Mouse (Mus musculus) stomach, postnatal 0 days (tissue): ENCODE results near the gene Cebpa. TPM values are rescaled to one million over a fixed set of nuclear protein-coding genes. Genes with fewer than 3 reads are reported as not detected.

Experiments
- ATAC-seq: fragments of 200-750 bp; cut with Nextera tagmentation; 2 replicates; pipeline ENCODE4 v1.8.0; 2017; ENCODE audit not compliant: low FRiP score, low TSS enrichment
- DNase-seq: peaks from one replicate; pipeline ENCODE4 v3.0.0-alpha.2; 2016; ENCODE audit warnings: low spot score
- H3K27ac ChIP-seq: fragments of 300-500 bp; sonication (generic); replicated peaks from 2 replicates; pipeline ENCODE4 v1.5.1; 2014; ENCODE audit warnings: mild to moderate bottlenecking, control low read depth
- H3K27me3 ChIP-seq: fragments of 300-500 bp; sonication (generic); 2 replicates; pipeline ENCODE4 v1.6.1; 2014; ENCODE audit warnings: low read length; ENCODE audit not compliant: control insufficient read depth, insufficient read depth
- H3K36me3 ChIP-seq: fragments of 300-500 bp; sonication (generic); 2 replicates; pipeline ENCODE4 v1.6.1; 2014; ENCODE audit warnings: low read length, mixed read lengths; ENCODE audit not compliant: control insufficient read depth, insufficient read depth
- H3K4me1 ChIP-seq: fragments of 300-500 bp; sonication (generic); replicated peaks from 2 replicates; pipeline ENCODE4 v1.6.1; 2014; ENCODE audit warnings: antibody characterized with exemption; ENCODE audit not compliant: control insufficient read depth, insufficient read depth
- H3K4me2 ChIP-seq: fragments of 300-500 bp; sonication (generic); replicated peaks from 2 replicates; pipeline ENCODE4 v1.6.1; 2014; ENCODE audit warnings: low read depth, mild to moderate bottlenecking, control low read depth, moderate library complexity
- H3K4me3 ChIP-seq: fragments of 300-500 bp; sonication (generic); 2 replicates; pipeline ENCODE4 v1.5.1; 2014; ENCODE audit warnings: low read depth, low read length, control low read depth
- H3K9ac ChIP-seq: fragments of 300-500 bp; sonication (generic); 2 replicates; pipeline ENCODE4 v1.6.1; 2014; ENCODE audit warnings: mild to moderate bottlenecking, low read length, control low read depth, mixed read lengths
- H3K9me3 ChIP-seq: fragments of 300-500 bp; sonication (generic); 2 replicates; pipeline ENCODE4 v1.6.1; 2016; ENCODE audit warnings: low read length; ENCODE audit not compliant: control insufficient read depth
- CTCF ChIP-seq: IDR thresholded peaks from 2 replicates; pipeline ENCODE4 v1.5.1; 2016; ENCODE audit warnings: antibody characterized with exemption, low read depth, mild to moderate bottlenecking, moderate library complexity
- EP300 ChIP-seq: optimal IDR thresholded peaks from 2 replicates; pipeline ENCODE3; 2016; ENCODE audit warnings: antibody characterized with exemption
- WGBS: fragments of 180-500 bp; shearing (Covaris S2); extraction: QIAGEN DNeasy Blood & Tissue Kit; methylation state at CpG from one replicate; pipeline ENCODE4 v1.1.7; 2014; 5-methylcytosine and 5-hydroxymethylcytosine counted together
- polyA plus RNA-seq: library from polyadenylated mRNA; unstranded; fragments of >200 nt; fragmentation: Nextera tagmentation; extraction: Ambion mirVana; gene quantifications from 2 replicates; pipeline ENCODE4 v1.2.1, GENCODE M21; 2015

The Cebpa gene
- polyA plus RNA-seq, 1 experiment from 2014 or later = 8.8 TPM

- H3K27me3 ChIP-seq = no peaks in the 10 kb centered on the region
- H3K4me3 ChIP-seq = no peak overlapping the region
- ATAC-seq (no peak), DNase-seq (no peak)
- H3K9ac ChIP-seq = no peak overlapping the region
- H3K4me2 ChIP-seq = no peak overlapping the region
- no peak overlapping the region for H3K27ac ChIP-seq
- whole genome bisulfite sequencing = 81% methylated on average over 1 of the region's 1 CpGs
- no peaks in the 10 kb centered on the region for H3K9me3 ChIP-seq
- TF ChIP-seq CTCF = no peak
- no peaks in the 10 kb centered on the region for H3K4me1 ChIP-seq
- no peaks in the 10 kb centered on the region for H3K36me3 ChIP-seq
These were observed 18.4 kb downstream of the Cebpa start for GRCm38 (mm10) chr7:35137524-35137923.

- Histone ChIP-seq H3K9me3 (no peaks in the 10 kb centered on the region), H3K9ac (no peak overlapping the region), H3K4me3 (no peak overlapping the region), H3K27ac (no peak overlapping the region), H3K36me3 (no peaks in the 10 kb centered on the region), H3K27me3 (no peaks in the 10 kb centered on the region), H3K4me2 (no peak overlapping the region), H3K4me1 (no peaks in the 10 kb centered on the region)
- ATAC-seq = no peak
- 44% methylated on average over 4 of the region's 4 CpGs for WGBS
- no peak for TF ChIP-seq EP300
- no peak for TF ChIP-seq CTCF
- DNase-seq = no peak
These were observed 19.4 kb downstream of the Cebpa start for GRCm38 (mm10) chr7:35138481-35138880.

GRCm38 (mm10) chr7:35139880-35140279, 20.8 kb downstream of the Cebpa start:
- Histone ChIP-seq H3K36me3 (no peaks in the 10 kb centered on the region), H3K4me2 (no peak overlapping the region), H3K27me3 (no peaks in the 10 kb centered on the region), H3K9ac (no peak overlapping the region), H3K4me3 (no peak overlapping the region), H3K27ac (no peak overlapping the region), H3K4me1 (no peaks in the 10 kb centered on the region; the same call in 1 of the 2 replicates), H3K9me3 (no peaks in the 10 kb centered on the region)
- no peak for DNase-seq
- WGBS = 85% methylated on average over 5 of the region's 5 CpGs
- TF ChIP-seq EP300 = no peak
- TF ChIP-seq CTCF = no peak
- ATAC-seq = no peak

GRCm38 (mm10) chr7:35141519-35141918, 22.4 kb downstream of the Cebpa start:
- 37% methylated on average over 5 of the region's 5 CpGs for WGBS
- Histone ChIP-seq H3K9me3 (no peaks in the 10 kb centered on the region), H3K36me3 (no peaks in the 10 kb centered on the region), H3K4me1 (no peaks in the 10 kb centered on the region; the same call in 1 of the 2 replicates), H3K4me3 (no peak overlapping the region), H3K9ac (no peak overlapping the region), H3K27me3 (no peaks in the 10 kb centered on the region), H3K27ac (no peak overlapping the region), H3K4me2 (no peak overlapping the region)
- ATAC-seq (no peak), DNase-seq (no peak)
- TF ChIP-seq EP300 (no peak), CTCF (no peak)

- no peak for ATAC-seq
- 70% methylated on average over 8 of the region's 8 CpGs for WGBS
- TF ChIP-seq CTCF (no peak), EP300 (no peak)
These were observed 23.4 kb downstream of the Cebpa start for GRCm38 (mm10) chr7:35142522-35142921.

DNA sequence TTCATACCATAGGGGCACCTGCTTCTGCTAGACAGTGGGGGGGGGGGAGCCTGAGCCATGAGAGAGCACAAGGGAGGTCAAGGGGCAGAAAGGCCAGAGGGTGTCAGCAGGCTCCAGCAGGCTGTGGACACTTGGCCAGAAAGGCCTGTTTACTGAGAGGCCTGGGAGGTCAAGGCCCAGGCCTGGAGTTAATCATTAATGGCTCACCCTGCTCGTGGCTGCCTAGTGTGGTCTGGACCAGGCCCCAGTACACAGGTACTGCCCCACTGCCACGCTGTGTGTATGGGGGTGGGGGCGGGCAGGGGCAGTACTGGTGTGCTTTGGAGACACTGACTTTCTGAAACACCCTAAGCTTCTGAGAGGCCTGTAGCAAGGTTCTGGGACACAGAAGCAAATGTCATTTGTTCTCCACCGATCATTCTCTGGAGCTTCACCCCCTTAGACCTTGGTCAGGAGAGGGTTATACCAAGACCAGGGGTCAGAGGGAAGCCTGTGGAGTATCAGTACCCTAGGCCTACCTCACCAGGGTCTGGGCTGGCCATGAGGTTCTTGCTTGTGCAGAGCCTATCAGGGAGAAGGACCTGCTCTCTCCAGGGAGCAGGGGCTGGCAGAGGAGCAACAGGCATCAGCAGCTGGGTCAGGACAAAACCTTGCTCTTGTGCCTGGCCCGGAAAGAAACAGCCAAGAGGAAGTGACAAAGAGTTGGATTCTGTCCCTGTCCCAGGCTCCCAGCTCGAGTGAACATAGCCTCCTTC, 24.9 kb downstream of the Cebpa start:
- ATAC-seq (peak; percentile 52), DNase-seq (peak; percentile 35)
- TF ChIP-seq CTCF = no peak
- no peak for TF ChIP-seq EP300

More at GRCm38 (mm10) chr7:35142522-35142921, 23.4 kb downstream of the Cebpa start:
- no peaks in the 10 kb centered on the region for H3K36me3 ChIP-seq
- no peaks in the 10 kb centered on the region; the same call in 1 of the 2 replicates for H3K4me1 ChIP-seq
- H3K4me2 ChIP-seq = no peak overlapping the region
- H3K27me3 ChIP-seq = no peaks in the 10 kb centered on the region
- no peak overlapping the region for H3K4me3 ChIP-seq
- no peaks in the 10 kb centered on the region for H3K9me3 ChIP-seq
- H3K27ac ChIP-seq = no peak overlapping the region
- DNase-seq = no peak
- H3K9ac ChIP-seq = no peak overlapping the region

More for the DNA sequence above, 24.9 kb downstream of the Cebpa start:
- Histone ChIP-seq H3K27ac (no peak overlapping the region), H3K4me1 (no peaks in the 10 kb centered on the region; the same call in 1 of the 2 replicates), H3K9ac (no peak overlapping the region), H3K4me2 (no peak overlapping the region), H3K36me3 (no peaks in the 10 kb centered on the region), H3K4me3 (no peak overlapping the region), H3K27me3 (no peaks in the 10 kb centered on the region), H3K9me3 (no peaks in the 10 kb centered on the region)
- WGBS = 53% methylated on average over 6 of the region's 6 CpGs
